Mouse (Mus musculus) kidney, postnatal 25 days (tissue): ENCODE measurements at regions not wholly inside any gene's neighbourhood (a gene's known extent, or its start where the extent isn't known, plus 50 kb on each side); places are given as distances from the start of the nearest gene placed in this dataset.
A peak's percentile ranks its signal among the peaks of the same experiment; 100 is the strongest.

Experiments used
- DNase-seq, 2 experiments: peaks; one replicate each; pipeline ENCODE4 v3.0.0; 2021; ENCODE audit warnings: mixed read lengths in 2 of 2

DNA sequence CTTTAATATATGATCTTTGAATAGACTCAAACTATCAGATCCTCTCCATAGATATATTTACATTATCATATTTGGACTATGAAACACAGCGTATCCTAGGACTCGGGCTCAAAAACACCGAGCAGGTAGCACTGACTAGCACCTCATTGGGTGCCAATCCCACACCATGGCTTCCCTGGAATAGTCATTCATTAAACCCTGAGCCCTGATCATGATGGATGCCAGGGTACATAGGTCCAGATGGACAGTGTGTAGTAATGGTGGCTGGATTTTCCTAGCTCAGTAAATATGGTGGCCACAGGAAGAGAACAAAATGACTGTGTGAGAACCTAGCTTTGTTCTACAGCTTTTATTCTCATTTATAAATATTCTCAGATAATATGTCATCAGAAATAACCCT is 390.1 kb upstream of the Nr2f2 start:
- no peak for DNase-seq

DNA sequence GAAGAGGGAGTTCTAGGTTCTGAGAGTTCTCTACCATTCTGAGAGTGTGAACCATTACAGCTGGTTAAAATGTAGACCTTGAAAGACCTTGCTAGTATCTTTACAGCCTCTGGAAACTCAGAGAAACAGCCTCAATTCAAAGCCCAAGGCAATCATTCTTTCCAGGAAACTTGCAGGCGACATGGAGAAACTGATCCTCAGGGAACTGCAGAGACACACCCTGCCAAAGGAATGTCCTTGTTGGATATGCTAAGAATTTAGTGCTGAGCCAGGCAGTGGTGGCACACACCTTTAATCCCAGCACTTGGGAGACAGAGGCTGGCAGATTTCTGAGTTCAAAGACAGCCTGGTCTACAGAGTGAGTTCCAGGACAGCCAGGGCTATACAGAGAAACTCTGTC is 388.3 kb upstream of the Nr2f2 start:
- no peak for DNase-seq

- no peak for DNase-seq
Observed at GRCm38 (mm10) chr7:70752802-70753218, 386.3 kb upstream of the Nr2f2 start.

DNA sequence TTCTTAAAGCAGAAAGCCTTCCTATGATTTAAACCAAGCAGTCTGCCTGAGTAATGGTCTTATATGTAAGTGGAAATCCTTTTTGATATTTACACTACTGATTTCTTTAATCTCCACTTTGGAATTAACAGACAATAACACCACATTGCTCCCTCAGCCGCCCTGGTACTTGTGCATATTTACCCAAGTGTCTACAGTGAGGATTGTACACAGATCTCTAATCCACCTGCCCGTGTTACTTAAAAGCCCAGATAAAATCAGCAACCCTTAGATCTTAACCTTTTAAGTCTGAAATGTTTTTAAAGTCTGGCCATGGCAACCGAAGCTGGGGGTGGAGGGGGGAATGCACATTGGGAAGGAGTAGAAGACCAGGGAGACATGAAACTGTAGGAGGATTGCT is 382.3 kb upstream of the Nr2f2 start:
- no peak for DNase-seq

DNA sequence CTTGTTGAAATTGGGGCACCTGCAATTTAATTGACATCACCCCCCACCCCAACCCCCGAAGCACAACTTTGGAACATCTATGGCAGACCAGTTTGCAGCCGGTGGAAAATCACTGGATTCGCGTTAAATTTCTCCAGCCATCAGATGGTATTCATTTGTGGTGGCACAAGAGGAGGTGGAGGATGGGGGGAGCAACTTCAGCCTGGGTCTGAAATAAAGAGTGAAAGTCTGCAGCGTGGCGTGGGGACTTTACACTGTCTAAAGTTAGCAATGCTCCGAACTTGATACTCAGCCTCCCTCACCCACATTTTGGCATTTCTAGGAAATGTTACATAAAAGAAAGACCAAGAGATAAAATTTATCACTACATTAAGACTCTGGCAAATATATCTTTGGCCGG is 381.8 kb upstream of the Nr2f2 start:
- no peak for DNase-seq

DNA sequence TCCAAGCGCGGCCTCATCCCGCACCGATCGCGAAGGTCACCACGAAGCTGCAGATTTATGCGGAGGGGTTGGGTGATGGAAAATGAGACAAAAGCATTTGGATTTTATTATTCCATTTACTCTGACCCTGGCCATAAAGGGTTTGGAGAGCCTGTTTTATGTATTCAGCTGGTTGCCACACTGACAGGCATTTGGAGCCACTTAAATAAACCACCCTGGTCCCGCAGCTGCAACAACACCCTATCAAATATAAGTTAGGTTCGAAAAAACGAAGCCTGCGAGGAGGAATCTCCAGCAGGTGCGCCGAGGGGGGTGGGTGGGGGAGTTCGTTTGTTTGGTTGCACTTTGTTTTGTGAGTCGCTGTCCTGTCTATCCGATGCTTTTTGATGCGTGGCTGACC is 377.8 kb upstream of the Nr2f2 start:
- DNase-seq, result no peak

GRCm38 (mm10) chr7:70735591-70735990 is 369.1 kb upstream of the Nr2f2 start:
- no peak for DNase-seq

- DNase-seq, result peak in 1 of 2 experiments; percentile 30
Observed at GRCm38 (mm10) chr7:70733501-70733900, 367.0 kb upstream of the Nr2f2 start.

DNA sequence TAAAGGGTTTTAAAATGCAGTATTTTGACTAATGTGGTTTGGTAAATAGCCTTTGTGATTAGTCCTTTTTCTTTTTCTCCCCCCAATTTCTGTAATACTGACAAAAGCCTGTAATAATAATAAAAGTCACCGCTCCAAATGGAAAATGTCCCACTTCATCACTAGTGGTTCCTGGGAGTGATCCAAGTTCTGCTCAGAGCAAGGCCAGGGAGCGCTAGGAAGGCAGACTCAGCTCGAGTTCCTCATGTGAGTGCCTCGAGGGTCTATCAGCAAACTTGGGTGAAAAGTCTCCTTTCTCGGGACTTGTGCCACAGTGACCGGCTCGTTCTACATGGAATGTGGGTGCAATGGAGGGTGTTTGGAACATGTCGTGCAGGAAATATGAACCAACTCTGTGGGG is 363.4 kb upstream of the Nr2f2 start:
- DNase-seq, result peak in 1 of 2 experiments; percentile 13

DNA sequence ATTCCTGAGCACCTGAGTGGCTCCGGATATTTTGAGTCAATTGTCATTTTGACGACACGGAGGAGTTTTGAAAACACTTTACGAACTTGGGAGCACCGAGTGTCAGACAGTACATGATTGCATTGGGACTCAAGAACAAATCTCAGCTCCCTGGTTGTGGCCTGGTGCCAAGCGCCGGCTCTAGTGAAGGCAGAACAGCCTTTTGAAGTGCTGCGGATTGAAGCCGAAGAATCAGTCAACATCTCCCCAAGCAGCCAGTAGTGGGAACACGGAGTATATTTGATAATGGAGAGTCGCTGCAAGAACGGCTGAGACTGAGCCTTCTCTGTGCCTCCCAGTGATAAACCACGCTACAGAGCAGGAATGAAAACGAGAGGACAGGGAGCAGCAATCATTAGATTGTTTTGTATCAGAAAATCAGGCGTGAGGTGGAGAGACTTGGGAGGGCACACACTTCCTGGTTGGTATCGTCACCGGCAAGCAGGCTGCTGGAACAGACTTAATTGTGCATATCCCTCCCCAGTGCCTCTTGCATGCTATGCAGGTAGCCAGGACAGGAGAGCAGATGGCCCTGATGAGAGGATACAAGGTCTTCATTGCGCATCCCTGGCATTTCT is 351.7 kb upstream of the Nr2f2 start:
- DNase-seq, result peak; percentile 25 to 41

DNA sequence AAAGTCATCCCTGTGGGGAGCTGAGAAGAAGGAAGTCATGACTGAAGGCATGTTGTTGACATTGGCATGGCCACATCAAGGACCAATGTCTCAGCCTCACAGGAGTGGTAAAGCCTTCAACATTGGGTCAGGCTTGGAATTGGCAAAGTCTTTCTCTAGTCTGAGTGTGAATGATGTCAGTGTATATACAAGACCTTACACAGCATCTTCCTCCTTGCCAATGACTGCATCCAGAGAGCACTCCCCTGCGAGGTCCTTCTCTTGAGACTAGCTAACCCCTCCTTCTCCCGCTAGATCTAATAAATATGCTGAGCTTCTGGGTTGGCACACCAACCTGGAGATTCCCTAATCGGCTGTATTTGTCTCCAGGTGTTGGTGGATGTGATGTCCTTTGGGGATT is 351.1 kb upstream of the Nr2f2 start:
- no peak for DNase-seq

DNA sequence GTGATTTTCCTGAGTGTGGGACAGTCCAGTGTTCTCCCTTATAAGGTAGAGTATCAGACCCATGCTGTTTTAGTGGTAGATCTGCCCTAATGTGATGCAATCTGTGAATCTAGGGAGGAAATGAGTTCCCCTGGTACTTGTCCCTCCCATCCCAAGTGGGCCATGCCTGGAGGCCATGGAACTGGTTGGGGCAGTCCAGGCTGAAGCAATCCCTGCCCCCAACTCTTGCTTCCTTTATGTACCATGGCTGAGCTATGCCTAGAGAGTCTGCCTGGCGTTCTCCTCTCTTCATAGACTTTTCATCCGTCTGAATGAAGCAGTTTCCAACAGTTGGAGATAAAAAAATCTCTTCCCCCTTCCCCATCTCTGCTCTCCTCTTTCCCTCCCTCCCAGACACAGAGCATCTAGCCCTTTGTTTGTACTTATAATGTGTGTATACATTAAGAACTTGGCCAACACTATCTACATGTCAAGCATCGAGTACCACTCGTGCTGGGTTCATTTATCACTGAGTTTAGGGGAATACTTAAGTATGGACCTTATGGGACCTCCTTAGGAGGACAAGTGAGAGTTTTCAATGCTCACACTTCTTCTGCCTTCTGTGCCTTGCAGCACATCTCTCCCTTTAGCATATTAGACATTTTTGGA is 350.4 kb upstream of the Nr2f2 start:
- DNase-seq, result no peak

- no peak for DNase-seq
Observed at GRCm38 (mm10) chr7:70712141-70712540, 345.6 kb upstream of the Nr2f2 start.

GRCm38 (mm10) chr7:70706281-70706680 is 339.7 kb upstream of the Nr2f2 start:
- DNase-seq, result no peak

GRCm38 (mm10) chr7:70703784-70704183 is 337.2 kb upstream of the Nr2f2 start:
- DNase-seq, result no peak

DNA sequence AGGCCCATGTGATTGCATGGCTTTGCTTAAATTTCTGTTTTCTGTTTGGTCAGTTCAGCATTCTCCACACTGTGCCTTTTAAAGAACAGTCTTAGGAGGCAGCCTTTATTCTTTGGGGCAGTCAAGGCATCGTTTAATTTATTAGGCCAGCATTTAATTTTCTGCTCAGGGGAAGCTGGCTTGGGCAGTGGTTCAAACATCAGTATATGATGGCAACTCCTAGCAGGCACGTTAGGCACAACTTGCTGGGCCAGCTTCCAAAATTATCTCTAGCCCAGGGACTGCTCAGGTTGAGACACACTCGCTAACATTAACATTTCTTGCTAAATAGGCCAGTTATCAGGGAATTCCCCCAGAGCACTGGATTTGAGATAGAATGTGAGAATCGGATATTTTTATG is 333.9 kb upstream of the Nr2f2 start:
- no peak for DNase-seq

- no peak for DNase-seq
Observed at GRCm38 (mm10) chr7:70699391-70699790, 332.9 kb upstream of the Nr2f2 start.

DNA sequence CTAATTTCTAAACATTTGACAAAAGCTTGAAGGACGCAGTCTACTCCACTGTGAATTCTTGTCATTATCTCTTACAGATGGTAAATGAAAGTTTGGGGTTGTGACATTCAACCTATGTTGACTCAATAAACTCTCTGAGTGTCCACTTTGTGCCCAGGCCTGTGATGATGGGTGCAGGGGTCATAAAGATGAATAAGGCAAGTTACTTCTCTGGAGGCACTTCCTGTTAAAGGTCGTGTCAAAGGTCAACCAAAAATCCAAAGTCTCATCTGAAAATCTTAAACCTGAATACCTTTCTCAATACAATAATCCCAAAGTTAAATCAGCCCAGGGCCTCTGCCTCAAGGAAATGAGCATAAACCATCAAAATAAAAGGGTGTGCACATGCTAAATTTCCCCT is 332.5 kb upstream of the Nr2f2 start:
- DNase-seq, result no peak

- no peak for DNase-seq
Observed at GRCm38 (mm10) chr7:70692160-70692559, 325.6 kb upstream of the Nr2f2 start.

GRCm38 (mm10) chr7:70690845-70691244 is 324.3 kb upstream of the Nr2f2 start:
- no peak for DNase-seq

- DNase-seq, result no peak
Observed at GRCm38 (mm10) chr7:70669065-70669464, 302.5 kb upstream of the Nr2f2 start.

DNA sequence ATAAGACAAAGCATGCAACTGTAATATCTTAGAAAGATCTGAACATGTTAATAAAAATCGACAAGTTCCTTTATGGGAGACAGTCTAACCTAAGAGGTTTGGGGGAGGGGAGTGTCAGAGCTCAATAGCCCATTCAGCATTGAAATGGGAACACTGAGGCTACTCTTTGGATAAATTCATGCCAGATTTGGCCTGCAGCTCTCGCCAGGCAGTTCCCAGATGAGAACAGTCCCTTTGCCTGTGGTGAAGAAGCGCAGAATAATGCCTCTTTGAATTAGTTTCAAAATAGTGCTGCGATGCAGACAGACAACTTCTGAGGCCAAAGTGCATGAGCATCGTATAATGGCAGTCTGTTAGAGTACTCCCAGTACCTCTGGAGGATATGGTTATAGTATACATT is 293.6 kb upstream of the Nr2f2 start:
- DNase-seq, result no peak

DNA sequence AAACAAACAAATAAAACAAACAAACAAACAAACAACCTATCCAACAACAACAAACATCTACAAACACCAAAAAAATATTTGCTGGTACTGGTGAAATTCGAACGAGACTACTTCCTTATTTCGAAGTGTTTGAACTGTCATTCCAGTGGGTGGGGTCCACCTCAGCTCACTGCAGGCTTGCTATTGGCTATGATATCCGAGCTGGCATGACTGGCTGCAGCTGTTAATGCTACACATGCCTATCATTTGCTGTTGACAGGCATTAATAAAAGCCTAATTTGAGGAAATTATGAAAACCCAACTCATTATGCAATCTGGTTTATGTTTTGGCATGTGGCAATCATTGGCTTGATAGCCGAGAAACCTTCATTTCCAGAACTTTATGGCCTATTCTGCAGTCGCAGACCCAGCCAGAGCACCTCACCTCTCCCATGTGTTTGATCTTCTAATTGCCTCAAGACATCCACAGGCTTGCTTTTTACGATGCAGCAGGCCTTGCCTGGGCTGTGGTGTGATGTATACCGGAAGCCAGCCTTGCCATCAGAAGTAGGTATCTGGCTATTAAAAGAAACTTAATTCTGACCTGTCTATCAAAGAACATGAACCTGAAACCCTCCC is 283.3 kb upstream of the Nr2f2 start:
- DNase-seq, result no peak

GRCm38 (mm10) chr7:70646801-70647200 is 280.3 kb upstream of the Nr2f2 start:
- no peak for DNase-seq
